Mouse (Mus musculus) adrenal gland, postnatal 25 days (tissue): Measurements from ENCODE around the gene Ripor3. TPM values are rescaled to one million over a fixed set of nuclear protein-coding genes. Genes with fewer than 3 reads are reported as not detected.

Source experiments
- DNase-seq: peaks from one replicate; pipeline ENCODE4 v3.0.0; 2021; ENCODE audit warnings: mixed read lengths
- total RNA-seq: library from RNA; stranded (reverse); gene quantifications from 2 replicates; pipeline ENCODE4 v1.2.3, GENCODE M21; 2021

Ripor3 gene
- total RNA-seq, 1 experiment from 2014 or later, result 2.1 TPM

DNA sequence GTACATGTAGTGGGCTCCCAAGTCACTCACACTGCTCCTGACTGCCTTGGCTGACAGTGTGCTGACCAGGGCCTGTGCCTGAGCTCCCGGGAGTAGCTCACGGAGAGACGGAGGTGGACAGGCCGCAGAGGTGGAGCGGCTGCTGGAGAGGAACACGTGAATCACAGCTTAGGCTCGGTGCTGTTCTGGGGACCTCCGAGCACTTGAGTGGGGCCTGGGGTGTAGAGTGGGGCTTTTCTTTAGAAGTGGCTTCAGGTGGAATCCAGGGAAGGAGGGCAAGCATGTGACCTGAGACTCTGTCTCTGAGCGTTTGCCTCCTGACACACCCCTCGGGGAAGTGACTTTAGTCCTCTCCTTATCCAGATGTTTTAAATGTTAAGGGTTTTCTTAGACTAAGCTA lies 56.6 kb downstream of the Ripor3 start:
- no peak for DNase-seq

GRCm38 (mm10) chr2:167951301-167952211 lies 58.9 kb downstream of the Ripor3 start:
- peak; percentile 68 for DNase-seq

DNA sequence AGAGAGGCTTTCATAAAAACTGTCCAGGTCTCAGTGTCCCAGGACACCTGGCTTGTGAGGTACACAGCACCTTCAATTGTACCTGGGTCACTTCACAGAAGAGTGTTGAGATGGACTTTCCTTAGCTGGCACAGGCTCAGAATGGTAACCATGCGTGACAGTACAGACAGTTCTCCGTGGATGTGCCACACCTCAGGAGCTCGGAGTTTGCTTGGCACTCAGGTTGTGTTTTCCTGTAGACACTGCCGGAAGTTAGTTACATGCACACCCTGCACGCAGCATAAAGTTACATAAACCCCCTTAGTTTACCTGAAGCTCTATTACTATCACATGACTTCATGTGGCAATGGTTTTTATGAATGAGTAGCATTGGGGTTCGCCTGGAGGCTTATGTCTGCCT lies 59.7 kb downstream of the Ripor3 start:
- no peak for DNase-seq

DNA sequence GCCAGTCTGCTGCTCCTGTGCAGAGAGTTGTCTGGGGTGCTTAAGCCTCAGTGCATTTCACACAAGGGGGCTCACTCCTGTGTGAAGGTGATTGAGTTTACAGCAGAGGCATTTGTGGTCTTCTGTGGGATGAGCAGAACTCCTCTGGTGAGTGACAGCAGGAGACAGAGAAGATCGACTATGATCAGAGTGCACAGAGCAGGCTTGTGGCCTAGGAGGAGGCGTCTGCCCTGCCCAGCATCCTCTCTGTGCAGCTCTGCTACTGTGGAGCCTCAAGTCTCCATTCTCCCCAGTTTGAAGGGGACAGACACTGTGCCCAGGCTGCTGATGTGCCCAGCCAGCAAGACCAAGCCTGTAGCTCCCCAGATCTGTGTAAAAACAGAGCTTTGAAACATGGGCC lies 60.6 kb downstream of the Ripor3 start:
- no peak for DNase-seq

- no peak for DNase-seq
Measured at GRCm38 (mm10) chr2:167949250-167949649, 61.2 kb downstream of the Ripor3 start.

GRCm38 (mm10) chr2:167948557-167948956 lies 61.9 kb downstream of the Ripor3 start:
- DNase-seq, result no peak

DNA sequence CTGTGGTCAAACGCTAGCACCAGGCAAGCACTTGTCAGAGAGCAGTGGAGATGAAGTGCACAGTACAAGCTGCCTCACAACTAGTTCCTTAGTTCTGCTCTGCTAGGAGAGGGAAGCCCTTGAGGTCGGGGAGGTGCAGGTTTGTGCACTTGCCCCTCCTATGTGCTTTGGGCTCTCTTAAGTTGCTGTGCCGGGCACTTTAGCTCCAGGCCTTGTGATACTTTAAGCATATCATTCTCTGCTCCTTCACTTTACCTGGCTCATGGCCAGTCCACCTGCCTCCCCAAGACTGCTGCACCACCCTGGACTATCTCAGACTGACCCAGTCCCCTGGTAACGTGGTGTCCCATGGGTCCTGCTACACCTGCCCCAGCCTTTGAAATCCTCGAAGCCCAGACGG lies 62.4 kb downstream of the Ripor3 start:
- no peak for DNase-seq

GRCm38 (mm10) chr2:167947251-167947650 lies 63.2 kb downstream of the Ripor3 start:
- no peak for DNase-seq

GRCm38 (mm10) chr2:167945451-167945850 lies 65.0 kb downstream of the Ripor3 start:
- DNase-seq, result peak; percentile 41

- DNase-seq, result no peak
Measured at GRCm38 (mm10) chr2:167944193-167944592, 66.2 kb downstream of the Ripor3 start.

GRCm38 (mm10) chr2:167942926-167943633 lies 67.3 kb downstream of the Ripor3 start:
- DNase-seq, result no peak

GRCm38 (mm10) chr2:167942199-167942925 lies 68.1 kb downstream of the Ripor3 start:
- DNase-seq, result peak; percentile 75

GRCm38 (mm10) chr2:167941745-167942176 lies 68.7 kb downstream of the Ripor3 start:
- no peak for DNase-seq

- no peak for DNase-seq
Measured at GRCm38 (mm10) chr2:167941320-167941719, 69.1 kb downstream of the Ripor3 start.

GRCm38 (mm10) chr2:167940636-167941035 lies 69.8 kb downstream of the Ripor3 start:
- no peak for DNase-seq

DNA sequence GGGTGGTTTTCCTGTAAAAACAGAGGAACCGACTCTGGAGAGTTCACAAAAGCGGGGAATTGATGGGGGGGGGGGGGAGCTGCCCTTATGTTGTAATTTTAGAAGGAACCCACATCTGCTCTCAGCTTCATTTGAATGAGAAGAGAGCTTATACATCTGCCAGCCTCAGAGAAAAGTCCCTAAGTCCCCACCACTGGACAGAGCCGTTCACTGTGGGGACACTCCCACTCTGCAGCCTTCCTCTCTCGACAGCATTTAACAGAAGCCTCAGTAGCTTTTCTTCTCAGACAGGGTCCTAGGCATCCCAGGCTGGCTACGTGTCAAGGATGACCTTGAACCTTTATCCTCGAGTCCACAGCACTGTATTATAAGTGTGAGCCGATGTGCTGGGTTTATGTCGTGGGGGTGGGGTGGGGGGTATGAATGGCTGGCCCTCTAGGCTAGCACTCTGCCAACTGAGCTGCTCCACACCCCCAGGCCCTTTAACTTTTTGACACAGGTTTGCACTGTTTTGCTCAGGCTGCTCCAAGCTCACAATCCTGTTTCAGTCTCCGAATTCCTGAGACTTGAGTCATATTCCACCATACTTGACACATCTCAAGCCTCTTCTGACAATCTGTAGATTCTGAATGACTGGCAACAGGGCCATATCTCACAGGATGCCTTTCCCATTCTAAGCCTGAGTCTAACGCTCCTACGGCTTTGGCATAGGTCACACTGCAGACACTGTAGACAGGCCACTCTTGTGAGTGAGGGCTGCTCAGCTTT lies 70.6 kb downstream of the Ripor3 start:
- DNase-seq, result no peak

GRCm38 (mm10) chr2:167939204-167939603 lies 71.2 kb downstream of the Ripor3 start:
- no peak for DNase-seq

GRCm38 (mm10) chr2:167938786-167939185 lies 71.6 kb downstream of the Ripor3 start:
- no peak for DNase-seq

- no peak for DNase-seq
Measured at GRCm38 (mm10) chr2:167935956-167936355, 74.5 kb downstream of the Ripor3 start.

- no peak for DNase-seq
Measured at GRCm38 (mm10) chr2:167933397-167933796, 77.0 kb downstream of the Ripor3 start.

DNA sequence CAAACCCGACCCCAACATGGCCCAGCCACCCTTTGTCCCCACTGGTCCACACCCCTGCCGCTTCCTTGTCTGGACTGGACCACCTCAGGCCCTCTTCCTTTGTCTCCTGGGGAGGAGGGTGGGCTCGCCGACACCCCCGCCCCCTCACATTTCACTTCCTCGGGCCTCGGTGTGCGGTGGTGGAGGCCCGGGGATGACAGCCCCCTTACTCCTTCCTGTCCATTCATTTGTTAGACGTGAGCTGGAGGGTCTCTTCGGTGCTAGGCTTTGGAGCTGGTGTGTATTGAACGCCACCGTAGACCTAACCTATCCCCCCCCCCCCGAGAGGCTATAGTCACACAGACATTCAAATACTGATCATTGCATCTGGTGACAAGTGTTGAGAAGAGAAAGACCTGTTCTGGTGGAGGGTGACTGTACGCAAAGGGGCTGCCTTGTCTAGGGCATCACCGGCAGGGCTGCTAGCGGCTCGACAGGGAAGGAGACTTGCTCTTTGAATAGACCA lies 77.6 kb downstream of the Ripor3 start:
- DNase-seq, result no peak
